Mouse (Mus musculus) midbrain, embryonic 12.5 days (tissue): ENCODE data around the gene Olfr1014. TPM values are rescaled to one million over a fixed set of nuclear protein-coding genes. Genes with fewer than 3 reads are reported as not detected.

Experiments
- ATAC-seq: fragments of 200-750 bp; cut with Nextera tagmentation; 2 replicates; pipeline ENCODE4 v1.8.0; 2017; ENCODE audit warnings: low read depth, moderate TSS enrichment, moderate library complexity; ENCODE audit not compliant: low FRiP score
- H3K27ac ChIP-seq: fragments of 300-500 bp; sonication (generic); replicated peaks from 2 replicates; pipeline ENCODE4 v1.5.1; 2016; ENCODE audit warnings: mild to moderate bottlenecking
- H3K27me3 ChIP-seq: fragments of 300-500 bp; sonication (generic); 2 replicates; pipeline ENCODE4 v1.6.1; 2016; ENCODE audit warnings: mild to moderate bottlenecking
- H3K36me3 ChIP-seq: fragments of 300-500 bp; sonication (generic); 2 replicates; pipeline ENCODE4 v1.6.1; 2016
- H3K4me1 ChIP-seq: fragments of 300-500 bp; sonication (generic); 2 replicates; pipeline ENCODE4 v1.6.1; 2016
- H3K4me2 ChIP-seq: fragments of 300-500 bp; sonication (generic); replicated peaks from 2 replicates; pipeline ENCODE4 v1.6.1; 2016; ENCODE audit warnings: mild to moderate bottlenecking, moderate library complexity
- H3K4me3 ChIP-seq: fragments of 300-500 bp; sonication (generic); 2 replicates; pipeline ENCODE4 v1.5.1; 2016; ENCODE audit warnings: mild to moderate bottlenecking
- H3K9ac ChIP-seq: fragments of 300-500 bp; sonication (generic); replicated peaks from 2 replicates; pipeline ENCODE4 v1.6.1; 2016; ENCODE audit warnings: mild to moderate bottlenecking, moderate library complexity
- H3K9me3 ChIP-seq: fragments of 300-500 bp; sonication (generic); 2 replicates; pipeline ENCODE4 v1.6.1; 2016; ENCODE audit warnings: mild to moderate bottlenecking
- WGBS: fragments of 180-500 bp; shearing (Covaris S2); methylation state at CpG from one replicate; pipeline ENCODE4 v1.1.7; 2016; 5-methylcytosine and 5-hydroxymethylcytosine counted together
- polyA plus RNA-seq: library from polyadenylated mRNA; unstranded; fragments of >200 nt; fragmentation: Nextera tagmentation; extraction: Ambion mirVana; gene quantifications from 2 replicates; pipeline ENCODE4 v1.2.1, GENCODE M21; 2016

The Olfr1014 gene
- not detected in 2 replicates for polyA plus RNA-seq

- Histone ChIP-seq H3K27ac (no peak within 1 kb of the TSS), H3K4me2 (no peak within 1 kb of the TSS), H3K4me1 (no peaks in the 10 kb centered on the region), H3K9me3 (no peaks in the 10 kb centered on the region), H3K27me3 (no peaks in the 10 kb centered on the region), H3K36me3 (no peaks in the 10 kb centered on the region), H3K4me3 (no peak within 1 kb of the TSS), H3K9ac (no peak within 1 kb of the TSS)
- no peak for ATAC-seq
Observed at GRCm38 (mm10) chr2:85772413-85772812, at the start of gene Olfr1014. Olfr1014 (plus strand) TSS chr2:85772713.

GRCm38 (mm10) chr2:85725793-85726192, 46.7 kb upstream of the Olfr1014 start:
- ATAC-seq, result peak; percentile 70; the same call in 1 of the 2 replicates
- Histone ChIP-seq H3K27me3 (no peaks in the 10 kb centered on the region), H3K27ac (no peak overlapping the region), H3K36me3 (no peaks in the 10 kb centered on the region), H3K9ac (no peak overlapping the region), H3K4me2 (no peak overlapping the region), H3K4me3 (no peak overlapping the region), H3K4me1 (no peaks in the 10 kb centered on the region), H3K9me3 (no peaks in the 10 kb centered on the region)
- 18% methylated on average over 3 of the region's 3 CpGs for WGBS

GRCm38 (mm10) chr2:85753822-85754221, 18.7 kb upstream of the Olfr1014 start:
- H3K27me3 ChIP-seq, result no peaks in the 10 kb centered on the region
- no peak overlapping the region for H3K9ac ChIP-seq
- no peaks in the 10 kb centered on the region for H3K36me3 ChIP-seq
- H3K4me3 ChIP-seq, result no peak overlapping the region
- no peak overlapping the region for H3K27ac ChIP-seq
- ATAC-seq, result no peak
- no peaks in the 10 kb centered on the region for H3K4me1 ChIP-seq
- no peak overlapping the region for H3K4me2 ChIP-seq
- whole genome bisulfite sequencing, result 82% methylated on average over 4 of the region's 4 CpGs
- no peaks in the 10 kb centered on the region for H3K9me3 ChIP-seq

- no peak for ATAC-seq
- Histone ChIP-seq H3K4me3 (no peak within 1 kb of the TSS), H3K4me1 (no peaks in the 10 kb centered on the region), H3K9me3 (no peaks in the 10 kb centered on the region), H3K27ac (no peak within 1 kb of the TSS), H3K4me2 (no peak within 1 kb of the TSS), H3K9ac (no peak within 1 kb of the TSS), H3K27me3 (no peaks in the 10 kb centered on the region), H3K36me3 (no peaks in the 10 kb centered on the region)
- WGBS, result 86% methylated on average over 1 of the region's 1 CpGs
Observed at GRCm38 (mm10) chr2:85762666-85763065, 9.8 kb upstream of the Olfr1014 start, which contains the start of gene Olfr1012. Olfr1012 (minus strand) TSS chr2:85762766.

- Histone ChIP-seq H3K36me3 (no peaks in the 10 kb centered on the region), H3K9ac (no peak within 1 kb of the TSS), H3K4me1 (no peaks in the 10 kb centered on the region), H3K27ac (no peak within 1 kb of the TSS), H3K4me3 (no peak within 1 kb of the TSS), H3K27me3 (no peaks in the 10 kb centered on the region), H3K4me2 (no peak within 1 kb of the TSS), H3K9me3 (no peaks in the 10 kb centered on the region)
- ATAC-seq, result no peak
Observed at GRCm38 (mm10) chr2:85766798-85767197, 5.7 kb upstream of the Olfr1014 start, which contains the start of gene Olfr1013. Olfr1013 (plus strand) TSS chr2:85767098.

GRCm38 (mm10) chr2:85781717-85782116, 9.2 kb downstream of the Olfr1014 start, which contains the start of gene Olfr1015:
Olfr1015 (plus strand) TSS chr2:85782017.
- H3K36me3 ChIP-seq, result no peaks in the 10 kb centered on the region
- no peaks in the 10 kb centered on the region for H3K27me3 ChIP-seq
- no peaks in the 10 kb centered on the region for H3K9me3 ChIP-seq
- no peaks in the 10 kb centered on the region for H3K4me1 ChIP-seq
- H3K4me2 ChIP-seq, result no peak within 1 kb of the TSS
- no peak within 1 kb of the TSS for H3K27ac ChIP-seq
- no peak within 1 kb of the TSS for H3K4me3 ChIP-seq
- no peak for ATAC-seq
- H3K9ac ChIP-seq, result no peak within 1 kb of the TSS

GRCm38 (mm10) chr2:85792331-85792730, 19.8 kb downstream of the Olfr1014 start:
- H3K36me3 ChIP-seq, result no peaks in the 10 kb centered on the region
- no peak overlapping the region for H3K9ac ChIP-seq
- H3K4me1 ChIP-seq, result no peaks in the 10 kb centered on the region
- no peak overlapping the region for H3K27ac ChIP-seq
- H3K27me3 ChIP-seq, result no peaks in the 10 kb centered on the region
- ATAC-seq, result peak; percentile 27; the same call in 1 of the 2 replicates
- H3K9me3 ChIP-seq, result no peaks in the 10 kb centered on the region
- no peak overlapping the region for H3K4me3 ChIP-seq
- 20% methylated on average over 2 of the region's 2 CpGs for WGBS
- H3K4me2 ChIP-seq, result no peak overlapping the region

GRCm38 (mm10) chr2:85802444-85802843, 29.9 kb downstream of the Olfr1014 start, which contains the start of gene Olfr1016:
Olfr1016 (minus strand) TSS chr2:85802544.
- WGBS, result 97% methylated on average over 2 of the region's 2 CpGs
- no peak for ATAC-seq
- no peak within 1 kb of the TSS for H3K27ac ChIP-seq

GRCm38 (mm10) chr2:85804501-85804900, 32.0 kb downstream of the Olfr1014 start:
- no peaks in the 10 kb centered on the region for H3K4me1 ChIP-seq
- ATAC-seq, result no peak
- WGBS, result 85% methylated on average over 4 of the region's 4 CpGs

More at GRCm38 (mm10) chr2:85802444-85802843, 29.9 kb downstream of the Olfr1014 start, which contains the start of gene Olfr1016:
- H3K27me3 ChIP-seq, result no peaks in the 10 kb centered on the region
- no peaks in the 10 kb centered on the region for H3K4me1 ChIP-seq
- H3K9ac ChIP-seq, result no peak within 1 kb of the TSS
- H3K36me3 ChIP-seq, result no peaks in the 10 kb centered on the region
- H3K9me3 ChIP-seq, result no peaks in the 10 kb centered on the region
- H3K4me2 ChIP-seq, result no peak within 1 kb of the TSS
- H3K4me3 ChIP-seq, result no peak within 1 kb of the TSS

GRCm38 (mm10) chr2:85818179-85818578, 45.7 kb downstream of the Olfr1014 start, which contains the start of gene Olfr1018:
Olfr1018 (plus strand) TSS chr2:85818479.
- H3K9ac ChIP-seq, result no peak within 1 kb of the TSS
- no peaks in the 10 kb centered on the region for H3K9me3 ChIP-seq
- H3K4me2 ChIP-seq, result no peak within 1 kb of the TSS
- no peak within 1 kb of the TSS for H3K27ac ChIP-seq
- H3K4me1 ChIP-seq, result no peaks in the 10 kb centered on the region
- no peak for ATAC-seq
- no peaks in the 10 kb centered on the region for H3K36me3 ChIP-seq
- no peaks in the 10 kb centered on the region for H3K27me3 ChIP-seq
- no peak within 1 kb of the TSS for H3K4me3 ChIP-seq

More at GRCm38 (mm10) chr2:85804501-85804900, 32.0 kb downstream of the Olfr1014 start:
- Histone ChIP-seq H3K27ac (no peak overlapping the region), H3K9ac (no peak overlapping the region), H3K36me3 (no peaks in the 10 kb centered on the region), H3K4me2 (no peak overlapping the region), H3K27me3 (no peaks in the 10 kb centered on the region), H3K9me3 (no peaks in the 10 kb centered on the region), H3K4me3 (no peak overlapping the region)

Other genes with a start within 250 kb of the Olfr1014 start
- gene Olfr996, start 193.5 kb upstream of the Olfr1014 start, polyA plus RNA-seq, result not detected in 2 replicates
- not detected in 2 replicates for gene Olfr998, start 183.8 kb upstream of the Olfr1014 start, polyA plus RNA-seq
- gene Olfr1000, start 160.8 kb upstream of the Olfr1014 start, polyA plus RNA-seq, result not detected in 2 replicates
- gene Olfr1002, start 122.0 kb upstream of the Olfr1014 start, polyA plus RNA-seq, result not detected in 2 replicates
- not detected in 2 replicates for gene Olfr154, start 108.3 kb upstream of the Olfr1014 start, polyA plus RNA-seq
- gene Olfr1006, start 93.9 kb upstream of the Olfr1014 start, polyA plus RNA-seq, result not detected in 2 replicates
- not detected in 2 replicates for gene Olfr1008, start 83.3 kb upstream of the Olfr1014 start, polyA plus RNA-seq
- gene Olfr1009, start 57.3 kb upstream of the Olfr1014 start, polyA plus RNA-seq, result not detected in 2 replicates
- not detected in 2 replicates for gene Olfr1012, start 9.9 kb upstream of the Olfr1014 start, polyA plus RNA-seq
- gene Olfr1013, start 5.6 kb upstream of the Olfr1014 start, polyA plus RNA-seq, result not detected in 2 replicates
- gene Olfr1015, start 9.3 kb downstream of the Olfr1014 start, polyA plus RNA-seq, result not detected in 2 replicates
- not detected in 2 replicates for gene Olfr1016, start 29.8 kb downstream of the Olfr1014 start, polyA plus RNA-seq
- not detected in 2 replicates for gene Olfr1018, start 45.8 kb downstream of the Olfr1014 start, polyA plus RNA-seq
- gene Olfr1019, start 72.8 kb downstream of the Olfr1014 start, polyA plus RNA-seq, result not detected in 2 replicates
- not detected in 2 replicates for gene Olfr1020, start 74.3 kb downstream of the Olfr1014 start, polyA plus RNA-seq
- not detected in 2 replicates for gene Olfr1022, start 95.9 kb downstream of the Olfr1014 start, polyA plus RNA-seq
- not detected in 2 replicates for gene Olfr1023, start 112.9 kb downstream of the Olfr1014 start, polyA plus RNA-seq
- not detected in 2 replicates for gene Olfr1024, start 132.3 kb downstream of the Olfr1014 start, polyA plus RNA-seq
- gene Olfr1025-ps1, start 142.5 kb downstream of the Olfr1014 start, polyA plus RNA-seq, result not detected in 2 replicates
- gene Olfr1026, start 148.8 kb downstream of the Olfr1014 start, polyA plus RNA-seq, result not detected in 2 replicates
- gene Olfr1028, start 177.7 kb downstream of the Olfr1014 start, polyA plus RNA-seq, result not detected in 2 replicates
- not detected in 2 replicates for gene Olfr1029, start 201.2 kb downstream of the Olfr1014 start, polyA plus RNA-seq
- not detected in 2 replicates for gene Olfr1030, start 206.6 kb downstream of the Olfr1014 start, polyA plus RNA-seq
- not detected in 2 replicates for gene Olfr1031, start 217.6 kb downstream of the Olfr1014 start, polyA plus RNA-seq
- not detected in 2 replicates for gene Olfr1032, start 232.8 kb downstream of the Olfr1014 start, polyA plus RNA-seq
- not detected in 2 replicates for gene Olfr1033, start 247.9 kb downstream of the Olfr1014 start, polyA plus RNA-seq